ENCODE assay signal across 20 mouse cellular contexts in the genomic region with DNA sequence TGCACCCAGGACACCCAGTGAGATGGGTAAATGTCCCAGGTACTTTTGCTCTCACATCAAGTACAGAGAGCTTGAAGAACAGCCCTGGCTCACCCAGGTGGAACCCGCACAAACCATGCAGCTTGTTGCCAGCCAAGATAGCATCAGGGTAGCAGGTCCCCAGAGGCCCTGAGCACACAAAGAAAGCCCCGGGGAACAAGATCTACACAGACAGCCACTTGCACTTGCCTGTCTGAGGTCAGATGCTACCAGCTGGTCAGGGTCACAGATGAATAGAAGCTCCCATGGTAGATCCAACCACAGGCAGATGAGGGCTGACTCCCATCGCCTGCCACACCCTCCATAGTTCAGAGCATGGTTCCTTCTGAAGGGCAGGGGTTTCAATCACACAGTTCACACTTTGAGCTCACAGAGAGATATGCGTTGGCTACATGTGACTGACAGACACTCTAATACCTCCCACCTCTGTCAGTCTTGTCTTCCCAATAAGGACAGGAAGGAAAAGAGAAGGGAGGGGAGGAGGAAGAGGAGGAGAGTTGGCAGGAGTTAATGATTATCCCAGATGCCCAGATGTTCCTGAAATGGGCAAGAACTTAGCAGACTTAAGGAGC.
DNase-seq lines count a peak whose midpoint lies in the region; ATAC-seq and TF ChIP-seq lines count a peak whose summit lies in the region.
"Had no signal": no experiment of that assay in that cellular context is flagged by ENCODE, and none has a peak within 500 bp of the region (broad histone marks: within the 10 kb centered on the region; RNA-seq: fewer than 3 reads in every experiment).

No protein-coding gene starts in this region.

- peak; percentile 46 for DNase-seq in liver, postnatal 0 days
- DNase-seq in liver, embryonic 11.5 days (ENCODE audit: low spot score) = no peak
- DNase-seq in spleen, adult 18-20 months = peak; percentile 14 to 23
- DNase-seq in kidney, adult 9 months = no peak
- DNase-seq in adrenal gland, postnatal 36 days = no peak
- no peak for DNase-seq in kidney, adult 11 months
- DNase-seq in right cerebral cortex, adult 18-20 months = no peak
- DNase-seq: adrenal gland, postnatal 14 days; cerebellum, adult 2 months; cerebellum, postnatal 10 days; embryo, embryonic 11 days; gastrocnemius, adult 2 months; gastrocnemius, postnatal 25 days had no signal

- 37% methylated on average over 4 of the region's 4 CpGs for WGBS in liver, postnatal 0 days (ENCODE audit: insufficient replicate concordance)
- 58% methylated on average over 4 of the region's 4 CpGs for WGBS in liver, embryonic 11.5 days
- WGBS in intestine, postnatal 0 days = 46% methylated on average over 4 of the region's 4 CpGs

- no peak overlapping the region for H3K9ac ChIP-seq in liver, postnatal 0 days (replicated peaks)
- no peak overlapping the region for H3K9ac ChIP-seq in liver, embryonic 11.5 days (ENCODE audit: low read depth, low read length)
- H3K9ac ChIP-seq in intestine, postnatal 0 days (ENCODE audit: low read depth, low read length) = no peak overlapping the region
- H3K9ac ChIP-seq: embryonic facial prominence, embryonic 15.5 days; heart, embryonic 12.5 days; hindbrain, embryonic 15.5 days had no signal

- H3K9me3 ChIP-seq in liver, postnatal 0 days (ENCODE audit: low read length) = no peaks in the 10 kb centered on the region
- H3K9me3 ChIP-seq in liver, embryonic 11.5 days (ENCODE audit: control insufficient read depth, low read length) = no peaks in the 10 kb centered on the region
- no peaks in the 10 kb centered on the region for H3K9me3 ChIP-seq in intestine, postnatal 0 days (ENCODE audit: control insufficient read depth)
- H3K9me3 ChIP-seq: embryonic facial prominence, embryonic 15.5 days; forebrain, embryonic 10.5 days; heart, embryonic 12.5 days; hindbrain, embryonic 15.5 days had no signal

- no peak overlapping the region for H3K27ac ChIP-seq in liver, postnatal 0 days (ENCODE audit: low read depth)
- H3K27ac ChIP-seq in liver, embryonic 11.5 days (ENCODE audit: low read depth, low read length) = no peak overlapping the region
- peak overlapping the region; percentile 7; the same call in 1 of the 2 replicates for H3K27ac ChIP-seq in intestine, postnatal 0 days (ENCODE audit: low read depth, low read length)
- H3K27ac ChIP-seq: embryonic facial prominence, embryonic 15.5 days; forebrain, embryonic 10.5 days; gastrocnemius, adult 2 months; hindbrain, embryonic 15.5 days had no signal

- ATAC-seq in liver, postnatal 0 days = peak; percentile 23; the same call in 1 of the 2 replicates
- no peak for ATAC-seq in liver, embryonic 11.5 days (replicated peaks; ENCODE audit: low FRiP score)
- ATAC-seq in intestine, postnatal 0 days = peak; percentile 68
- ATAC-seq: forebrain, embryonic 14.5 days had no signal

- H3K27me3 ChIP-seq in liver, postnatal 0 days (ENCODE audit: insufficient read depth, low read length) = no peaks in the 10 kb centered on the region
- H3K27me3 ChIP-seq in liver, embryonic 11.5 days (replicated peaks; ENCODE audit: control insufficient read depth, insufficient read depth, low read length) = no peaks in the 10 kb centered on the region
- no peaks in the 10 kb centered on the region for H3K27me3 ChIP-seq in intestine, postnatal 0 days (replicated peaks; ENCODE audit: control insufficient read depth, insufficient read depth, low read length)
- H3K27me3 ChIP-seq: embryonic facial prominence, embryonic 15.5 days; hindbrain, embryonic 15.5 days had no signal

- H3K4me2 ChIP-seq in liver, postnatal 0 days (ENCODE audit: low read depth, low read length) = no peak overlapping the region
- H3K4me2 ChIP-seq in liver, embryonic 11.5 days = no peak overlapping the region
- H3K4me2 ChIP-seq in intestine, postnatal 0 days (replicated peaks; ENCODE audit: low read depth) = no peak overlapping the region
- H3K4me2 ChIP-seq: embryonic facial prominence, embryonic 15.5 days; heart, embryonic 12.5 days; hindbrain, embryonic 15.5 days had no signal

- no peaks in the 10 kb centered on the region for H3K4me1 ChIP-seq in liver, postnatal 0 days (ENCODE audit: insufficient read depth)
- H3K4me1 ChIP-seq in liver, embryonic 11.5 days (replicated peaks; ENCODE audit: control insufficient read depth, insufficient read depth, low read length) = peaks cover 4% of the 10 kb centered on the region; the same call in 1 of the 2 replicates
- 0 out of 2 replicates have a peak, but pooled peaks cover 4% of the 10 kb centered on the region for H3K4me1 ChIP-seq in intestine, postnatal 0 days (replicated peaks; ENCODE audit: control insufficient read depth, insufficient read depth, low read length)
- H3K4me1 ChIP-seq: heart, embryonic 12.5 days had no signal

- H3K4me3 ChIP-seq in liver, postnatal 0 days (ENCODE audit: low read depth, low read length) = no peak overlapping the region
- no peak overlapping the region for H3K4me3 ChIP-seq in liver, embryonic 11.5 days (ENCODE audit: low read depth, low read length)
- H3K4me3 ChIP-seq in intestine, postnatal 0 days (ENCODE audit: low read depth, low read length) = no peak overlapping the region
- H3K4me3 ChIP-seq: embryonic facial prominence, embryonic 15.5 days; erythroblast, embryonic 14.5 days; forebrain, embryonic 10.5 days; gastrocnemius, adult 2 months; heart, embryonic 12.5 days; hindbrain, embryonic 15.5 days had no signal

- no peaks in the 10 kb centered on the region for H3K36me3 ChIP-seq in liver, postnatal 0 days (replicated peaks; ENCODE audit: insufficient read depth, low read length)
- H3K36me3 ChIP-seq in liver, embryonic 11.5 days (ENCODE audit: control insufficient read depth, insufficient read depth, low read length) = no peaks in the 10 kb centered on the region
- no peaks in the 10 kb centered on the region for H3K36me3 ChIP-seq in intestine, postnatal 0 days (ENCODE audit: control insufficient read depth, insufficient read depth)
- H3K36me3 ChIP-seq: embryonic facial prominence, embryonic 15.5 days; forebrain, embryonic 10.5 days; heart, embryonic 12.5 days; hindbrain, embryonic 15.5 days had no signal

- TF ChIP-seq EP300 in liver, postnatal 0 days (IDR thresholded peaks at IDR 0.05; ENCODE audit: low read depth) = no peak

- TF ChIP-seq CTCF in liver, postnatal 0 days (IDR thresholded peaks at IDR 0.05; ENCODE audit: low read depth) = no peak
- no peak for TF ChIP-seq CTCF in intestine, postnatal 0 days (IDR thresholded peaks at IDR 0.05; ENCODE audit: low read depth)

Comparison
In these comparisons a context has a peak if more than half of its experiments do, and no peak if none do; other contexts are left out.
1. DNase-seq: peak in liver, postnatal 0 days (single experiment) and spleen, adult 18-20 months (2 of 2); none in liver, embryonic 11.5 days (single experiment), kidney, adult 9 months (single experiment), adrenal gland, postnatal 36 days (0 of 2), kidney, adult 11 months (single experiment) and right cerebral cortex, adult 18-20 months (single experiment).